Mouse (Mus musculus) midbrain, embryonic 16.5 days (tissue): ENCODE measurements around the gene Zranb3. TPM values are rescaled to one million over a fixed set of nuclear protein-coding genes. Genes with fewer than 3 reads are reported as not detected.
A peak's percentile ranks its signal among the peaks of the same experiment; 100 is the strongest.

Experiments
- ATAC-seq: fragments of 200-750 bp; cut with Nextera tagmentation; 2 replicates; pipeline ENCODE4 v1.8.0; 2017; ENCODE audit warnings: moderate TSS enrichment
- H3K27ac ChIP-seq: fragments of 300-500 bp; sonication (generic); 2 replicates; pipeline ENCODE4 v1.5.1; 2014; ENCODE audit warnings: mild to moderate bottlenecking, low read length, mixed read lengths
- H3K27me3 ChIP-seq: fragments of 300-500 bp; sonication (generic); 2 replicates; pipeline ENCODE4 v1.6.1; 2014; ENCODE audit warnings: low read depth, low read length, mixed read lengths; ENCODE audit not compliant: control insufficient read depth, insufficient read depth
- H3K36me3 ChIP-seq: fragments of 300-500 bp; sonication (generic); 2 replicates; pipeline ENCODE4 v1.6.1; 2014; ENCODE audit warnings: mild to moderate bottlenecking, low read length, moderate library complexity, mixed read lengths; ENCODE audit not compliant: control insufficient read depth, insufficient read depth
- H3K4me1 ChIP-seq: fragments of 300-500 bp; sonication (generic); 2 replicates; pipeline ENCODE4 v1.6.1; 2014; ENCODE audit warnings: mild to moderate bottlenecking, low read length, mixed read lengths; ENCODE audit not compliant: control insufficient read depth, insufficient read depth
- H3K4me2 ChIP-seq: fragments of 300-500 bp; sonication (generic); 2 replicates; pipeline ENCODE4 v1.6.1; 2014; ENCODE audit warnings: mild to moderate bottlenecking, low read length, mixed read lengths
- H3K4me3 ChIP-seq: fragments of 300-500 bp; sonication (generic); 2 replicates; pipeline ENCODE4 v1.5.1; 2014; ENCODE audit warnings: low read depth, mild to moderate bottlenecking, low read length, moderate library complexity, mixed read lengths
- H3K9ac ChIP-seq: fragments of 300-500 bp; sonication (generic); 2 replicates; pipeline ENCODE4 v1.6.1; 2014; ENCODE audit warnings: low read depth, low read length, mixed read lengths
- H3K9me3 ChIP-seq: fragments of 300-500 bp; sonication (generic); replicated peaks from 2 replicates; pipeline ENCODE4 v1.6.1; 2014; ENCODE audit warnings: mild to moderate bottlenecking, low read length, mixed read lengths; ENCODE audit not compliant: control insufficient read depth, poor library complexity, severe bottlenecking
- WGBS: fragments of 180-500 bp; shearing (Covaris S2); extraction: QIAGEN DNeasy Blood & Tissue Kit; methylation state at CpG from one replicate; pipeline ENCODE4 v1.1.7; 2014; 5-methylcytosine and 5-hydroxymethylcytosine counted together
- polyA plus RNA-seq: library from polyadenylated mRNA; unstranded; fragments of >200 nt; fragmentation: Nextera tagmentation; extraction: Ambion mirVana; gene quantifications from 2 replicates; pipeline ENCODE4 v1.2.1, GENCODE M21; 2015

The Zranb3 gene
- polyA plus RNA-seq, 1 experiment from 2014 or later = 3.4 TPM

GRCm38 (mm10) chr1:128044181-128044580, 58.7 kb downstream of the Zranb3 start:
- 97% methylated on average over 4 of the region's 4 CpGs for WGBS
- Histone ChIP-seq H3K4me1 (no peaks in the 10 kb centered on the region), H3K27ac (no peak overlapping the region), H3K4me3 (no peak overlapping the region), H3K36me3 (no peaks in the 10 kb centered on the region), H3K4me2 (no peak overlapping the region), H3K9me3 (no peaks in the 10 kb centered on the region), H3K9ac (no peak overlapping the region), H3K27me3 (no peaks in the 10 kb centered on the region)
- ATAC-seq = no peak

GRCm38 (mm10) chr1:128036296-128036695, 66.6 kb downstream of the Zranb3 start:
- 92% methylated on average over 6 of the region's 6 CpGs for WGBS

GRCm38 (mm10) chr1:128032123-128032522, 70.7 kb downstream of the Zranb3 start:
- H3K4me1 ChIP-seq = no peaks in the 10 kb centered on the region
- H3K9ac ChIP-seq = no peak overlapping the region
- H3K4me2 ChIP-seq = no peak overlapping the region
- H3K4me3 ChIP-seq = no peak overlapping the region
- 98% methylated on average over 1 of the region's 1 CpGs for WGBS
- no peaks in the 10 kb centered on the region for H3K9me3 ChIP-seq
- no peaks in the 10 kb centered on the region for H3K27me3 ChIP-seq
- H3K36me3 ChIP-seq = no peaks in the 10 kb centered on the region
- ATAC-seq = no peak
- no peak overlapping the region for H3K27ac ChIP-seq

More at GRCm38 (mm10) chr1:128036296-128036695, 66.6 kb downstream of the Zranb3 start:
- Histone ChIP-seq H3K4me2 (no peak overlapping the region), H3K4me1 (no peaks in the 10 kb centered on the region), H3K9ac (no peak overlapping the region), H3K4me3 (no peak overlapping the region), H3K27ac (no peak overlapping the region), H3K9me3 (no peaks in the 10 kb centered on the region), H3K27me3 (no peaks in the 10 kb centered on the region), H3K36me3 (no peaks in the 10 kb centered on the region)
- ATAC-seq = no peak

DNA sequence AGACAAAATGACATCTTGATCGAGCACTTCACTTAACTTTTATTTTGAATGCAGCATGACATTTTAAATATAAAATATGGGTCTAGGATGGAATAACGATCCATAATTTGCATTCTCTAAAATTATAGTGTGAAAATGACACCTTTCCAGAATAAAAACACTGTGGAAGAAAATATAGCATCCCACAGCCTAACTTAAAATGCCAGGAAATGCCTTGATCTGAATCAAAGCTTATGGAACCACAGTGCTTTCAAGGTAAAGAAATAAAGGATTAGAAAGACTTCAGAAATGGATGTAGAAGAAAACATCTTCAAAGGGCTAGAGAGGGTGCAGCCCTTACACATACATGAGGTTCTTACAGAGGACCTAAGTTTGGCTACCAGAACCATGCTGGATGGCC, 71.3 kb downstream of the Zranb3 start:
- no peak overlapping the region for H3K9ac ChIP-seq
- no peaks in the 10 kb centered on the region for H3K4me1 ChIP-seq
- 93% methylated on average over 2 of the region's 2 CpGs for WGBS
- no peak overlapping the region for H3K4me2 ChIP-seq
- ATAC-seq = no peak
- no peaks in the 10 kb centered on the region for H3K27me3 ChIP-seq
- no peak overlapping the region for H3K27ac ChIP-seq
- H3K36me3 ChIP-seq = no peaks in the 10 kb centered on the region
- H3K4me3 ChIP-seq = no peak overlapping the region
- H3K9me3 ChIP-seq = no peaks in the 10 kb centered on the region

- no peak for ATAC-seq
- no peak overlapping the region for H3K9ac ChIP-seq
- no peaks in the 10 kb centered on the region for H3K27me3 ChIP-seq
- no peaks in the 10 kb centered on the region for H3K36me3 ChIP-seq
- no peak overlapping the region for H3K4me3 ChIP-seq
- no peaks in the 10 kb centered on the region for H3K9me3 ChIP-seq
- H3K4me2 ChIP-seq = no peak overlapping the region
- no peak overlapping the region for H3K27ac ChIP-seq
- no peaks in the 10 kb centered on the region for H3K4me1 ChIP-seq
- 97% methylated on average over 4 of the region's 4 CpGs for WGBS
These were observed 78.3 kb downstream of the Zranb3 start for GRCm38 (mm10) chr1:128024363-128025114.

GRCm38 (mm10) chr1:128020001-128020770, 82.7 kb downstream of the Zranb3 start:
- H3K27me3 ChIP-seq = no peaks in the 10 kb centered on the region
- H3K27ac ChIP-seq = no peak overlapping the region
- H3K9me3 ChIP-seq = no peaks in the 10 kb centered on the region
- no peak overlapping the region for H3K4me2 ChIP-seq
- ATAC-seq = no peak
- 44% methylated on average over 2 of the region's 2 CpGs for WGBS
- H3K4me1 ChIP-seq = peaks cover 4% of the 10 kb centered on the region
- H3K36me3 ChIP-seq = no peaks in the 10 kb centered on the region
- H3K9ac ChIP-seq = no peak overlapping the region
- H3K4me3 ChIP-seq = no peak overlapping the region

DNA sequence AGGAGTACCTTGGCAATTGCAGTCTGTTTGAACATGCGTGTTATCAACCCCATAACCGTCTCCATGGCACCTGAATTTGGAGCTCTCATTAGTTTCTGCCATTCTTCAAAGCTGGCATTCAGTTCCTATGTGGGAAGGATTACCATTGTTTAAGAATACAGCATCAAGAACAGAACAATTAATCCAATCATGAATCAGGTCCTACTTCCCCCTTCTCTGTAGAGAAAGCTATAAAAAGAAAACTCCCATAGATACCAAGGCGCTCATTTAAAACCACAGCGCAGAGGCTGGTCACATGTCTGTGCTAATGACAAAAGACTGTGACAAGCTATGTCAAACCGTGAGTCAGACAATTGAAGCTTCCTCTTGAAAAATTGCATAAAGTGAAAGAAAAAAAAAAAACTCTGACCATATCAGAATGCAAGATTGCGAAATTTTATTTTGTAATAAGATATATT, 86.8 kb downstream of the Zranb3 start:
- H3K27ac ChIP-seq = no peak overlapping the region
- H3K9ac ChIP-seq = no peak overlapping the region
- no peaks in the 10 kb centered on the region for H3K9me3 ChIP-seq
- H3K36me3 ChIP-seq = no peaks in the 10 kb centered on the region
- no peak overlapping the region for H3K4me3 ChIP-seq
- no peaks in the 10 kb centered on the region for H3K27me3 ChIP-seq
- ATAC-seq = peak; percentile 60
- H3K4me2 ChIP-seq = no peak overlapping the region
- WGBS = 49% methylated on average over 6 of the region's 6 CpGs
- peaks cover 4% of the 10 kb centered on the region for H3K4me1 ChIP-seq

DNA sequence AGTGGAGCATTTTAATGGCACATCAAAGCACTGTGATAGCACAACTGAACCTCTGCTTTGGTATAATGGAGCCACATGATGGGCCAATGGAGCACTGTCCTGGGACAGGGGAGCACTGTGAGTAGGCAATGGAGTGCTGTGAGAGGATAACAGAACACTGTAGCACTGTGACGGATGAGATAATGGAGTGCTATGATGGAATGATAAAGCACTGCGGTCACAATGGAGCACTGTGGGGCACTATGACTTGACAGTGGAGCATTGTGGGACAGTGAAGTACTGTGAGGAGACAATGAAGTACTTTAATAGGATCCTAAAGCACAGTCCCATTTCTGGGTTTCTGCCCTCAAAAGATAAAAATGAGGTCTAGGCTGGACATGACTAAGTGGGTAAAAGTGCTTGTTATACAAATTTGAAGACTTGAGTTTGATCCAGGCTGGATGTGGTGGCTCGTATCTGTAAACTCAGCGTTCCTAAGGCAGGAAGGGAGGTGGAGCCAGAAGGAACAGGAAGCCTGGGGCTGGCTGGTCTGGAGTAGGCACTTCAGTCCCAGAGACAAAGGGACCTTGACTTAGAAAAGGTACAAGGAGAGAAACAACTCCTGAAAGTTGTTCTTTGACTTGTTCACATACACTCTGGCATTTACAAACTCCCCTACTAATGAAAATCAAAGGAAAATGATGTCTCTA, 89.0 kb downstream of the Zranb3 start:
- Histone ChIP-seq H3K4me2 (no peak overlapping the region), H3K4me1 (peaks cover 4% of the 10 kb centered on the region), H3K4me3 (no peak overlapping the region), H3K9ac (no peak overlapping the region), H3K27ac (no peak overlapping the region), H3K36me3 (no peaks in the 10 kb centered on the region), H3K9me3 (no peaks in the 10 kb centered on the region), H3K27me3 (no peaks in the 10 kb centered on the region)
- ATAC-seq = no peak
- 80% methylated on average over 4 of the region's 4 CpGs for WGBS
